Mouse (Mus musculus) hindbrain, embryonic 15.5 days (tissue): ENCODE data around the gene Ppm1l. TPM values are rescaled to one million over a fixed set of nuclear protein-coding genes. Genes with fewer than 3 reads are reported as not detected.
A peak's percentile ranks its signal among the peaks of the same experiment; 100 is the strongest.

ENCODE experiments used
- ATAC-seq: fragments of 200-750 bp; cut with Nextera tagmentation; 2 replicates; pipeline ENCODE4 v1.8.0; 2017; ENCODE audit warnings: low read depth, moderate number of reproducible peaks, moderate TSS enrichment; ENCODE audit not compliant: low FRiP score
- H3K27ac ChIP-seq: fragments of 300-500 bp; sonication (generic); replicated peaks from 2 replicates; pipeline ENCODE4 v1.5.1; 2015; ENCODE audit warnings: mild to moderate bottlenecking, inconsistent platforms
- H3K27me3 ChIP-seq: fragments of 300-500 bp; sonication (generic); 2 replicates; pipeline ENCODE4 v1.6.1; 2015; ENCODE audit warnings: control low read depth, inconsistent platforms
- H3K36me3 ChIP-seq: fragments of 300-500 bp; sonication (generic); 2 replicates; pipeline ENCODE4 v1.6.1; 2015; ENCODE audit warnings: control low read depth, inconsistent platforms
- H3K4me1 ChIP-seq: fragments of 300-500 bp; sonication (generic); replicated peaks from 2 replicates; pipeline ENCODE4 v1.6.1; 2015; ENCODE audit warnings: control low read depth, inconsistent platforms
- H3K4me2 ChIP-seq: fragments of 300-500 bp; sonication (generic); 2 replicates; pipeline ENCODE4 v1.6.1; 2015; ENCODE audit warnings: moderate library complexity, mild to moderate bottlenecking, inconsistent platforms
- H3K4me3 ChIP-seq: fragments of 300-500 bp; sonication (generic); 2 replicates; pipeline ENCODE4 v1.5.1; 2015; ENCODE audit warnings: mild to moderate bottlenecking, inconsistent platforms
- H3K9ac ChIP-seq: fragments of 300-500 bp; sonication (generic); 2 replicates; pipeline ENCODE4 v1.6.1; 2015; ENCODE audit warnings: inconsistent platforms
- H3K9me3 ChIP-seq: fragments of 300-500 bp; sonication (generic); 2 replicates; pipeline ENCODE4 v1.6.1; 2016; ENCODE audit warnings: control low read depth, inconsistent platforms
- WGBS: fragments of 180-500 bp; shearing (Covaris S2); methylation state at CpG from one replicate; pipeline ENCODE4 v1.1.7; 2015; 5-methylcytosine and 5-hydroxymethylcytosine counted together
- polyA plus RNA-seq: library from polyadenylated mRNA; unstranded; fragments of >200 nt; fragmentation: Nextera tagmentation; extraction: Ambion mirVana; gene quantifications from 2 replicates; pipeline ENCODE4 v1.2.1, GENCODE M21; 2015

Ppm1l gene
- polyA plus RNA-seq, 1 experiment from 2014 or later, result 22.5 TPM

- H3K27ac ChIP-seq, result no peak overlapping the region
- no peak for ATAC-seq
- WGBS, result 72% methylated on average over 8 of the region's 8 CpGs
- no peak overlapping the region for H3K4me2 ChIP-seq
- no peak overlapping the region for H3K4me3 ChIP-seq
- 0 out of 2 replicates have a peak, but pooled peaks cover 6% of the 10 kb centered on the region for H3K4me1 ChIP-seq
- no peaks in the 10 kb centered on the region for H3K9me3 ChIP-seq
- no peaks in the 10 kb centered on the region for H3K36me3 ChIP-seq
- no peak overlapping the region for H3K9ac ChIP-seq
- no peaks in the 10 kb centered on the region for H3K27me3 ChIP-seq
Observed at GRCm38 (mm10) chr3:69341514-69341913, 24.9 kb downstream of the Ppm1l start.

- Histone ChIP-seq H3K36me3 (no peaks in the 10 kb centered on the region), H3K4me3 (no peak overlapping the region), H3K9me3 (no peaks in the 10 kb centered on the region), H3K27ac (no peak overlapping the region), H3K27me3 (no peaks in the 10 kb centered on the region), H3K9ac (no peak overlapping the region), H3K4me2 (no peak overlapping the region), H3K4me1 (0 out of 2 replicates have a peak, but pooled peaks cover 6% of the 10 kb centered on the region)
- ATAC-seq, result no peak
- 85% methylated on average over 8 of the region's 8 CpGs for WGBS
Observed at GRCm38 (mm10) chr3:69342247-69342921, 25.7 kb downstream of the Ppm1l start.

- Histone ChIP-seq H3K9me3 (no peaks in the 10 kb centered on the region), H3K4me1 (0 out of 2 replicates have a peak, but pooled peaks cover 6% of the 10 kb centered on the region), H3K27me3 (no peaks in the 10 kb centered on the region), H3K27ac (no peak overlapping the region), H3K9ac (no peak overlapping the region), H3K4me3 (no peak overlapping the region), H3K36me3 (no peaks in the 10 kb centered on the region), H3K4me2 (no peak overlapping the region)
- ATAC-seq, result no peak
- 83% methylated on average over 10 of the region's 10 CpGs for WGBS
Observed at GRCm38 (mm10) chr3:69343124-69343523, 26.5 kb downstream of the Ppm1l start.

- Histone ChIP-seq H3K27me3 (no peaks in the 10 kb centered on the region), H3K4me2 (no peak overlapping the region), H3K4me3 (no peak overlapping the region), H3K9me3 (no peaks in the 10 kb centered on the region), H3K36me3 (no peaks in the 10 kb centered on the region), H3K27ac (no peak overlapping the region), H3K4me1 (0 out of 2 replicates have a peak, but pooled peaks cover 4% of the 10 kb centered on the region), H3K9ac (no peak overlapping the region)
- no peak for ATAC-seq
- WGBS, result 91% methylated on average over 4 of the region's 4 CpGs
Observed at GRCm38 (mm10) chr3:69346514-69346913, 29.9 kb downstream of the Ppm1l start.

- WGBS, result 85% methylated on average over 11 of the region's 11 CpGs
- H3K4me1 ChIP-seq, result no peaks in the 10 kb centered on the region
- no peak for ATAC-seq
Observed at GRCm38 (mm10) chr3:69348197-69348920, 31.7 kb downstream of the Ppm1l start.

GRCm38 (mm10) chr3:69348921-69349237, 32.2 kb downstream of the Ppm1l start:
- Histone ChIP-seq H3K4me1 (no peaks in the 10 kb centered on the region), H3K9ac (no peak overlapping the region), H3K27me3 (no peaks in the 10 kb centered on the region), H3K4me3 (no peak overlapping the region), H3K36me3 (no peaks in the 10 kb centered on the region), H3K4me2 (no peak overlapping the region), H3K27ac (no peak overlapping the region), H3K9me3 (no peaks in the 10 kb centered on the region)
- 92% methylated on average over 4 of the region's 4 CpGs for WGBS
- no peak for ATAC-seq

More at GRCm38 (mm10) chr3:69348197-69348920, 31.7 kb downstream of the Ppm1l start:
- Histone ChIP-seq H3K27ac (no peak overlapping the region), H3K27me3 (no peaks in the 10 kb centered on the region), H3K9me3 (no peaks in the 10 kb centered on the region), H3K4me2 (no peak overlapping the region), H3K9ac (no peak overlapping the region), H3K36me3 (no peaks in the 10 kb centered on the region), H3K4me3 (no peak overlapping the region)

GRCm38 (mm10) chr3:69349973-69350372, 33.3 kb downstream of the Ppm1l start:
- H3K27me3 ChIP-seq, result no peaks in the 10 kb centered on the region
- no peaks in the 10 kb centered on the region for H3K36me3 ChIP-seq
- 95% methylated on average over 6 of the region's 6 CpGs for WGBS
- no peak for ATAC-seq
- no peak overlapping the region for H3K4me3 ChIP-seq
- H3K27ac ChIP-seq, result no peak overlapping the region
- no peaks in the 10 kb centered on the region for H3K9me3 ChIP-seq
- H3K4me1 ChIP-seq, result no peaks in the 10 kb centered on the region
- H3K9ac ChIP-seq, result no peak overlapping the region
- no peak overlapping the region for H3K4me2 ChIP-seq

GRCm38 (mm10) chr3:69352194-69352593, 35.5 kb downstream of the Ppm1l start:
- Histone ChIP-seq H3K4me1 (no peaks in the 10 kb centered on the region), H3K9me3 (no peaks in the 10 kb centered on the region), H3K36me3 (no peaks in the 10 kb centered on the region), H3K9ac (no peak overlapping the region), H3K27me3 (no peaks in the 10 kb centered on the region), H3K27ac (no peak overlapping the region), H3K4me3 (no peak overlapping the region), H3K4me2 (no peak overlapping the region)
- ATAC-seq, result no peak
- WGBS, result 94% methylated on average over 1 of the region's 1 CpGs

- Histone ChIP-seq H3K9ac (no peak overlapping the region), H3K4me1 (no peaks in the 10 kb centered on the region), H3K27ac (no peak overlapping the region), H3K36me3 (no peaks in the 10 kb centered on the region), H3K4me2 (no peak overlapping the region), H3K4me3 (no peak overlapping the region), H3K9me3 (no peaks in the 10 kb centered on the region), H3K27me3 (no peaks in the 10 kb centered on the region)
- ATAC-seq, result no peak
- 87% methylated on average over 2 of the region's 2 CpGs for WGBS
Observed at GRCm38 (mm10) chr3:69354681-69355080, 38.0 kb downstream of the Ppm1l start.

- no peaks in the 10 kb centered on the region for H3K9me3 ChIP-seq
- H3K9ac ChIP-seq, result no peak overlapping the region
- H3K27me3 ChIP-seq, result no peaks in the 10 kb centered on the region
- H3K4me1 ChIP-seq, result no peaks in the 10 kb centered on the region
- no peak overlapping the region for H3K4me2 ChIP-seq
- 0 out of 2 replicates have a peak, but pooled peaks have one; percentile 37 for ATAC-seq
- H3K36me3 ChIP-seq, result no peaks in the 10 kb centered on the region
- H3K4me3 ChIP-seq, result no peak overlapping the region
- H3K27ac ChIP-seq, result no peak overlapping the region
- WGBS, result 76% methylated on average over 7 of the region's 7 CpGs
Observed at GRCm38 (mm10) chr3:69356078-69356665, 39.5 kb downstream of the Ppm1l start.

- ATAC-seq, result no peak
- 78% methylated on average over 5 of the region's 5 CpGs for WGBS
- H3K9me3 ChIP-seq, result no peaks in the 10 kb centered on the region
Observed at GRCm38 (mm10) chr3:69356781-69357180, 40.1 kb downstream of the Ppm1l start.

GRCm38 (mm10) chr3:69357897-69358619, 41.4 kb downstream of the Ppm1l start:
- no peak for ATAC-seq
- 84% methylated on average over 12 of the region's 12 CpGs for WGBS

More at GRCm38 (mm10) chr3:69356781-69357180, 40.1 kb downstream of the Ppm1l start:
- no peak overlapping the region for H3K9ac ChIP-seq
- no peak overlapping the region for H3K4me2 ChIP-seq
- 0 out of 2 replicates have a peak, but pooled peaks cover 5% of the 10 kb centered on the region for H3K4me1 ChIP-seq
- no peak overlapping the region for H3K27ac ChIP-seq
- no peaks in the 10 kb centered on the region for H3K36me3 ChIP-seq
- no peaks in the 10 kb centered on the region for H3K27me3 ChIP-seq
- H3K4me3 ChIP-seq, result no peak overlapping the region

More at GRCm38 (mm10) chr3:69357897-69358619, 41.4 kb downstream of the Ppm1l start:
- no peak overlapping the region for H3K27ac ChIP-seq
- peaks cover 12% of the 10 kb centered on the region for H3K4me1 ChIP-seq
- H3K4me2 ChIP-seq, result no peak overlapping the region
- no peak overlapping the region for H3K4me3 ChIP-seq
- no peaks in the 10 kb centered on the region for H3K9me3 ChIP-seq
- no peak overlapping the region for H3K9ac ChIP-seq
- no peaks in the 10 kb centered on the region for H3K36me3 ChIP-seq
- no peaks in the 10 kb centered on the region for H3K27me3 ChIP-seq
